Comparison of ENCODE assay signal across 8 mouse cellular contexts in genomic region chr11:97697891-97698529, GRCm38 (mm10). TPM values are rescaled to one million over a fixed set of nuclear protein-coding genes. Genes with fewer than 3 reads are reported as not detected.
DNase-seq lines count a peak whose midpoint lies in the region; ATAC-seq lines count a peak whose summit lies in the region.

No protein-coding gene starts in this region.

- H3K27me3 ChIP-seq in kidney, embryonic 14.5 days (ENCODE audit: control insufficient read depth, insufficient read depth, low read length): no peaks in the 10 kb centered on the region
- no peaks in the 10 kb centered on the region; the same call in 1 of the 2 replicates for H3K27me3 ChIP-seq in embryonic facial prominence, embryonic 10.5 days (replicated peaks; ENCODE audit: low read depth, poor library complexity, severe bottlenecking)
- H3K27me3 ChIP-seq in intestine, embryonic 16.5 days (replicated peaks; ENCODE audit: control insufficient read depth, insufficient read depth, low read length): no peaks in the 10 kb centered on the region
- no peaks in the 10 kb centered on the region for H3K27me3 ChIP-seq in neural tube, embryonic 13.5 days

- WGBS in kidney, embryonic 14.5 days: 4% methylated on average over 14 of the region's 14 CpGs
- WGBS in embryonic facial prominence, embryonic 10.5 days: under 1% methylated on average over 14 of the region's 14 CpGs
- whole genome bisulfite sequencing in intestine, embryonic 16.5 days: 2% methylated on average over 14 of the region's 14 CpGs
- WGBS in neural tube, embryonic 13.5 days: 1% methylated on average over 14 of the region's 14 CpGs

- H3K27ac ChIP-seq in kidney, embryonic 14.5 days (ENCODE audit: low read depth, low read length): peak overlapping the region; percentile 99
- H3K27ac ChIP-seq in embryonic facial prominence, embryonic 10.5 days (replicated peaks): peak overlapping the region; percentile 99
- H3K27ac ChIP-seq in intestine, embryonic 16.5 days (ENCODE audit: low read length): peak overlapping the region; percentile 100
- peak overlapping the region; percentile 99 for H3K27ac ChIP-seq in neural tube, embryonic 13.5 days (replicated peaks)

- H3K9ac ChIP-seq in kidney, embryonic 14.5 days (ENCODE audit: low read depth, low read length): peak overlapping the region; percentile 88
- peak overlapping the region; percentile 89 for H3K9ac ChIP-seq in intestine, embryonic 16.5 days (ENCODE audit: low read depth, low read length)
- H3K9ac ChIP-seq in neural tube, embryonic 13.5 days: peak overlapping the region; percentile 97

- peak overlapping the region; percentile 91 for H3K4me2 ChIP-seq in kidney, embryonic 14.5 days (replicated peaks; ENCODE audit: low read depth, low read length)
- H3K4me2 ChIP-seq in intestine, embryonic 16.5 days (ENCODE audit: low read depth, low read length): peak overlapping the region; percentile 84
- peak overlapping the region; percentile 91 for H3K4me2 ChIP-seq in neural tube, embryonic 13.5 days

- peaks cover 3% of the 10 kb centered on the region; the same call in 1 of the 2 replicates for H3K36me3 ChIP-seq in kidney, embryonic 14.5 days (ENCODE audit: control insufficient read depth, insufficient read depth, low read length)
- H3K36me3 ChIP-seq in embryonic facial prominence, embryonic 10.5 days (replicated peaks): peaks cover 33% of the 10 kb centered on the region
- H3K36me3 ChIP-seq in intestine, embryonic 16.5 days (ENCODE audit: control insufficient read depth, insufficient read depth, low read length): no peaks in the 10 kb centered on the region
- H3K36me3 ChIP-seq in neural tube, embryonic 13.5 days: 0 out of 2 replicates have a peak, but pooled peaks cover 4% of the 10 kb centered on the region

- no peaks in the 10 kb centered on the region for H3K9me3 ChIP-seq in kidney, embryonic 14.5 days (ENCODE audit: control insufficient read depth, low read length)
- no peaks in the 10 kb centered on the region for H3K9me3 ChIP-seq in embryonic facial prominence, embryonic 10.5 days
- no peaks in the 10 kb centered on the region for H3K9me3 ChIP-seq in intestine, embryonic 16.5 days (ENCODE audit: control insufficient read depth, low read length)
- no peaks in the 10 kb centered on the region for H3K9me3 ChIP-seq in neural tube, embryonic 13.5 days

- peak overlapping the region; percentile 79 for H3K4me3 ChIP-seq in kidney, embryonic 14.5 days (ENCODE audit: low read length)
- H3K4me3 ChIP-seq in embryonic facial prominence, embryonic 10.5 days: peak overlapping the region; percentile 94
- H3K4me3 ChIP-seq in intestine, embryonic 16.5 days (ENCODE audit: low read length): peak overlapping the region; percentile 84
- H3K4me3 ChIP-seq in neural tube, embryonic 13.5 days: peak overlapping the region; percentile 82

- H3K4me1 ChIP-seq in kidney, embryonic 14.5 days (ENCODE audit: control insufficient read depth, insufficient read depth, low read length): peaks cover 49% of the 10 kb centered on the region
- peaks cover 64% of the 10 kb centered on the region for H3K4me1 ChIP-seq in embryonic facial prominence, embryonic 10.5 days
- H3K4me1 ChIP-seq in intestine, embryonic 16.5 days (ENCODE audit: control insufficient read depth, insufficient read depth, low read length): peaks cover 62% of the 10 kb centered on the region
- H3K4me1 ChIP-seq in neural tube, embryonic 13.5 days (replicated peaks): peaks cover 69% of the 10 kb centered on the region

- DNase-seq in kidney, adult 18-20 months: no peak
- peak; percentile 70 for DNase-seq in embryonic facial prominence, embryonic 10.5 days (ENCODE audit: low spot score)
- DNase-seq in frontal cortex, postnatal 25 days (ENCODE audit: low spot score in 2 of 2): no peak
- no peak for DNase-seq in adrenal gland, adult 8-10 months
- no peak for DNase-seq in right cerebral cortex, postnatal 4 days

- ATAC-seq in kidney, embryonic 14.5 days (ENCODE audit: low FRiP score, low TSS enrichment): peak; percentile 2; the same call in 1 of the 2 replicates
- ATAC-seq in intestine, embryonic 16.5 days: no peak
- no peak for ATAC-seq in neural tube, embryonic 13.5 days (ENCODE audit: low read depth)

RNA-seq across cellular contexts. Expression of gene Pcgf2, which starts 2.3 kb away (rescaled TPM):
- polyA plus RNA-seq in kidney, embryonic 14.5 days (2014; fragmentation: Nextera tagmentation; extraction: Ambion mirVana): 19.3 and 23.1 TPM in 2 replicates
- polyA plus RNA-seq in embryonic facial prominence, embryonic 10.5 days (2016; fragmentation: Nextera tagmentation; extraction: Ambion mirVana): 23.2 and 24.1 TPM in 2 replicates
- polyA plus RNA-seq in intestine, embryonic 16.5 days (2015; fragmentation: Nextera tagmentation; extraction: Ambion mirVana): 11.9 and 12.1 TPM in 2 replicates
- 20.4 and 22.6 TPM in 2 replicates for polyA plus RNA-seq in neural tube, embryonic 13.5 days (2015; fragmentation: Nextera tagmentation; extraction: Ambion mirVana)
- 10 to 100 TPM; 22.2 to 48.5 (median 32.1) TPM for total RNA-seq in adrenal gland, adult 8-10 months (2022)

RNA-seq across cellular contexts. Expression of gene Psmb3, which starts 5.2 kb away (rescaled TPM):
- polyA plus RNA-seq in kidney, embryonic 14.5 days (2014; fragmentation: Nextera tagmentation; extraction: Ambion mirVana): 525 and 539 TPM in 2 replicates
- 634 and 654 TPM in 2 replicates for polyA plus RNA-seq in embryonic facial prominence, embryonic 10.5 days (2016; fragmentation: Nextera tagmentation; extraction: Ambion mirVana)
- 419 and 429 TPM in 2 replicates for polyA plus RNA-seq in intestine, embryonic 16.5 days (2015; fragmentation: Nextera tagmentation; extraction: Ambion mirVana)
- 444 and 473 TPM in 2 replicates for polyA plus RNA-seq in neural tube, embryonic 13.5 days (2015; fragmentation: Nextera tagmentation; extraction: Ambion mirVana)
- 100 to 1,000 TPM; 197 to 238 (median 210) TPM for total RNA-seq in adrenal gland, adult 8-10 months (2022)

RNA-seq across cellular contexts. Expression of gene Cisd3, which starts 12.4 kb away (rescaled TPM):
- 30.5 and 34.2 TPM in 2 replicates for polyA plus RNA-seq in kidney, embryonic 14.5 days (2014; fragmentation: Nextera tagmentation; extraction: Ambion mirVana)
- 18.2 and 20.0 TPM in 2 replicates for polyA plus RNA-seq in embryonic facial prominence, embryonic 10.5 days (2016; fragmentation: Nextera tagmentation; extraction: Ambion mirVana)
- polyA plus RNA-seq in intestine, embryonic 16.5 days (2015; fragmentation: Nextera tagmentation; extraction: Ambion mirVana): 120 and 135 TPM in 2 replicates
- 32.9 and 40.5 TPM in 2 replicates for polyA plus RNA-seq in neural tube, embryonic 13.5 days (2015; fragmentation: Nextera tagmentation; extraction: Ambion mirVana)
- total RNA-seq in adrenal gland, adult 8-10 months (2022): 100 to 1,000 TPM; 153 to 194 (median 169) TPM

RNA-seq across cellular contexts. Expression of gene Mllt6, which starts 34.8 kb away (rescaled TPM):
- 5.7 and 10.0 TPM in 2 replicates for polyA plus RNA-seq in kidney, embryonic 14.5 days (2014; fragmentation: Nextera tagmentation; extraction: Ambion mirVana)
- 2.1 and 2.2 TPM in 2 replicates for polyA plus RNA-seq in embryonic facial prominence, embryonic 10.5 days (2016; fragmentation: Nextera tagmentation; extraction: Ambion mirVana)
- polyA plus RNA-seq in intestine, embryonic 16.5 days (2015; fragmentation: Nextera tagmentation; extraction: Ambion mirVana): 2.2 and 2.6 TPM in 2 replicates
- 3.2 and 3.4 TPM in 2 replicates for polyA plus RNA-seq in neural tube, embryonic 13.5 days (2015; fragmentation: Nextera tagmentation; extraction: Ambion mirVana)
- total RNA-seq in adrenal gland, adult 8-10 months (2022): 10 to 100 TPM; 53.1 to 99.4 (median 71.8) TPM

RNA-seq across cellular contexts. Expression of gene Pip4k2b, which starts 46.5 kb away (rescaled TPM):
- polyA plus RNA-seq in kidney, embryonic 14.5 days (2014; fragmentation: Nextera tagmentation; extraction: Ambion mirVana): 1.9 and 2.6 TPM in 2 replicates
- 1.9 and 2.1 TPM in 2 replicates for polyA plus RNA-seq in embryonic facial prominence, embryonic 10.5 days (2016; fragmentation: Nextera tagmentation; extraction: Ambion mirVana)
- 0.71 and 0.86 TPM in 2 replicates for polyA plus RNA-seq in intestine, embryonic 16.5 days (2015; fragmentation: Nextera tagmentation; extraction: Ambion mirVana)
- polyA plus RNA-seq in neural tube, embryonic 13.5 days (2015; fragmentation: Nextera tagmentation; extraction: Ambion mirVana): 3.7 and 4.4 TPM in 2 replicates
- total RNA-seq in adrenal gland, adult 8-10 months (2022): 10 to 100 TPM; 25.5 to 35.1 (median 32.2) TPM
